Mouse (Mus musculus) E14TG2a.4 (cell line): ENCODE data around the gene Zdhhc4.

Experiments used
- CTCF ChIP-seq: conservative IDR thresholded peaks from 2 replicates; pipeline ENCODE4 v1.5.1; 2014; ENCODE audit warnings: low read length
- POU5F1 ChIP-seq: IDR thresholded peaks from 2 replicates; pipeline ENCODE4 v1.6.1; 2014; ENCODE audit warnings: low read length, borderline replicate concordance

DNA sequence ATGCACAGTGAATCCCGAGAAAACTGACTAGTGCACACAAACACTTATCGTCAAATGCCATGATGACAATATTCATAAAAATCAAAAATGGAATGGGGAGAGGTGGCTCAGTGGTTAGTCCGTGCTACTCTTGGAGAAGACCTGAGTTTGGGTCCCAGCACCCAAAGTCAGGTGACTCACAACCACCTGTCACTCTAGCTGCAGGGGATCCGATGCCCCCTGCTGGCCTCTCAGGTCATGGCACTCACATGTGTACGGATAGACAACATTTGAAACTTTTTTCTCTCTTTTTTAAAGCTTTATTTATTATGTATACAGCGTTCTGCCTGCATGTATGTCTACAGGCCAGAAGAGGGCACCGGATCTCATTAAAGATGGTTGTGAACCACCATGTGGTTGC lies 30.7 kb downstream of the Zdhhc4 start:
- TF ChIP-seq CTCF, result peak; percentile 53
- TF ChIP-seq POU5F1, result no peak
